Mouse (Mus musculus) thymus, adult 2 months (tissue): ENCODE measurements around the gene Psmb6. TPM values are rescaled to one million over a fixed set of nuclear protein-coding genes. Genes with fewer than 3 reads are reported as not detected.
"Not testable (repeated sequence)": the region's sequence is repeated elsewhere in the genome, so short reads cannot be mapped to it uniquely, and the experiment has no call there.

Experiments used
- DNase-seq: peaks from one replicate; pipeline ENCODE4 v3.0.0; 2021
- H3K27ac ChIP-seq: fragments of 200-500 bp; 2 replicates; pipeline ENCODE4 v1.5.1; 2012; ENCODE audit warnings: low read length, control low read depth; ENCODE audit not compliant: control insufficient read depth, insufficient read depth
- H3K27me3 ChIP-seq: fragments of 200-500 bp; 2 replicates; pipeline ENCODE4 v1.6.1; 2012; ENCODE audit warnings: mild to moderate bottlenecking, low read length, moderate library complexity, mixed read lengths; ENCODE audit not compliant: control insufficient read depth, insufficient read depth
- H3K36me3 ChIP-seq: fragments of 200-500 bp; 2 replicates; pipeline ENCODE4 v1.6.1; 2012; ENCODE audit warnings: mild to moderate bottlenecking, low read length, moderate library complexity; ENCODE audit not compliant: control insufficient read depth, insufficient read depth
- H3K4me1 ChIP-seq: fragments of 200-500 bp; replicated peaks from 2 replicates; pipeline ENCODE4 v1.6.1; 2012; ENCODE audit warnings: low read length; ENCODE audit not compliant: control insufficient read depth, insufficient read depth
- H3K4me3 ChIP-seq: fragments of 200-500 bp; 2 replicates; pipeline ENCODE4 v1.5.1; 2012; ENCODE audit warnings: mild to moderate bottlenecking, low read length, control low read depth, moderate library complexity; ENCODE audit not compliant: control insufficient read depth, insufficient read depth
- CTCF ChIP-seq: fragments of 200-500 bp; IDR thresholded peaks from 2 replicates; pipeline ENCODE4 v1.5.1; 2012; ENCODE audit warnings: mild to moderate bottlenecking, control low read depth, low read length, moderate library complexity, borderline replicate concordance; ENCODE audit not compliant: control insufficient read depth, poor library complexity, insufficient read depth; ENCODE audit errors: extremely low read depth
- POLR2A ChIP-seq: fragments of 200-500 bp; IDR thresholded peaks from 2 replicates; pipeline ENCODE4 v1.6.1; 2012; ENCODE audit warnings: mild to moderate bottlenecking, low read length, control low read depth, moderate library complexity; ENCODE audit not compliant: control insufficient read depth, poor library complexity, insufficient read depth; ENCODE audit errors: extremely low read depth
- WGBS: fragments of 180-500 bp; shearing (Covaris S2); methylation state at CpG from one replicate; pipeline ENCODE4 v1.1.7; 2018; 5-methylcytosine and 5-hydroxymethylcytosine counted together
- polyA plus RNA-seq: library from polyadenylated mRNA; depleted of rRNA; stranded (reverse); fragments of >200 nt; gene quantifications from 2 replicates; pipeline ENCODE4 v1.2.3, GENCODE M21; 2012

Psmb6 gene
- polyA plus RNA-seq, 1 experiment = 460 TPM

DNA sequence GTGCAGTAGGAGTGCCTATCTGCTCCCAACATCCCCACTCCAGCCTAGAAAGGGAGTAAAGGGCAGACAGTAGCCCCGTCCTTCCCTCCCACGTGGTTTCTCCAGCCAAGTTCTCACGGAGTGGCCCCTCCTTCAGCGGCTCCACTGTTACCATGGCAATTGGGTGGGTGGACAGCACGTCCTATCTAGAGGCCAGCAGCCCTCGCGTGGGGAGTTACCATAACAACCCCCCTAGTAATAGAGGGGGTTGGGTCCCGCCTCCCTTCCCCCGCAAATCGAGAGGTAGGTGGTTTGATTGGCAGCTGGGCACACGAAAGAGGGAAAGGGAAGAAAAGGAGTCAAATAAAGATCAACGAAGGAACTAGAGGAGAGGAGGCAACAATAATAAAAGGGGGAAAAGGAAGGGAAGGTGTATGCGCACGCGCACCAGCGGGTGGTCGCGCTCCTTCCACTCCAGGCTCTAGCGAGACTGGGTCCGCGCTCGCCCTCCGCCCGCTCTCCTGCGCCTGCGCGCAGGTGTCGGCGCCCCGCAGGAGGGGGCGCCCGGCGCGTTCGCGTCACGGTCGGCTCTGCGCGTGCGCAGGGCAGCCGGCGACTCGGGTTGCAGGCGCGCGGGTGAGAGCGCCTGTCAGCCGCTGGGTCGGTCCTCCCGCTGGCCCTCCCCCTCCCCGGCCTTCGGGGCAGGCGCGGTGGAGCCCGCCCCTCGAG is 37.3 kb downstream of the Psmb6 start, which contains the start of gene Mink1:
Gene Mink1, plus strand, starts transcription at position 595 of the 708 bp plus-strand sequence.
- peak; percentile 72; the same call in 1 of the 2 replicates for TF ChIP-seq CTCF
- TF ChIP-seq POLR2A = peak; percentile 86
- peaks cover 10% of the 10 kb centered on the region for H3K4me1 ChIP-seq
- DNase-seq = peak; percentile 90
- no peaks in the 10 kb centered on the region for H3K27me3 ChIP-seq
- H3K27ac ChIP-seq = peak within 1 kb of the TSS; percentile 58; the same call in 1 of the 2 replicates
- H3K4me3 ChIP-seq = peak within 1 kb of the TSS; percentile 80
- under 1% methylated on average over 55 of the region's 57 CpGs for WGBS
- no peaks in the 10 kb centered on the region for H3K36me3 ChIP-seq

DNA sequence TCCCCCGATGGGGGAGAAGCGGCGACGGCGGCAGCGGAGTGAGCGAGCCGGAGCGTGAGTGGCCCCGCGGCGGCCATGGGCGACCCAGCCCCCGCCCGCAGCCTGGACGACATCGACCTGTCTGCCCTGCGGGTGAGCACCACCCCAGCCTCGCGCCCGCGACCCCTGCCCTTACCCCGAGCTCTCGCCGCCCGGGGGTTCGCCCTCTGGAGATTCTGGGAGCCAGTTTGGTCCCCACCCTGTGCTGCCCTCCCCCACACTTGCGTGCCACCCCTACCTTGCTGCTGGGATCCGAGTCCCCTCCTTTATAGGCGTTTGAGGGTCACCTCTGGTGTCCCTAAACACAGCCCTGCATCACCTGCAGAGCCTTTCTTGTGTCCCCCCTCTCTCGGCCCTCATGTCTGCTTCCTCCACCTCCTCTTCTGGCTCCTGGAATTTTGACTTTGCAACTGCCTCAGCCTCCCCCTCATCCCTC is 37.9 kb downstream of the Psmb6 start:
- peaks cover 10% of the 10 kb centered on the region for H3K4me1 ChIP-seq
- H3K27me3 ChIP-seq = no peaks in the 10 kb centered on the region
- H3K4me3 ChIP-seq = peak overlapping the region; percentile 80
- H3K36me3 ChIP-seq = no peaks in the 10 kb centered on the region
- under 1% methylated on average over 30 of the region's 31 CpGs for WGBS
- no peak for TF ChIP-seq POLR2A
- TF ChIP-seq CTCF = no peak
- DNase-seq = no peak
- H3K27ac ChIP-seq = peak overlapping the region; percentile 58; the same call in 1 of the 2 replicates

DNA sequence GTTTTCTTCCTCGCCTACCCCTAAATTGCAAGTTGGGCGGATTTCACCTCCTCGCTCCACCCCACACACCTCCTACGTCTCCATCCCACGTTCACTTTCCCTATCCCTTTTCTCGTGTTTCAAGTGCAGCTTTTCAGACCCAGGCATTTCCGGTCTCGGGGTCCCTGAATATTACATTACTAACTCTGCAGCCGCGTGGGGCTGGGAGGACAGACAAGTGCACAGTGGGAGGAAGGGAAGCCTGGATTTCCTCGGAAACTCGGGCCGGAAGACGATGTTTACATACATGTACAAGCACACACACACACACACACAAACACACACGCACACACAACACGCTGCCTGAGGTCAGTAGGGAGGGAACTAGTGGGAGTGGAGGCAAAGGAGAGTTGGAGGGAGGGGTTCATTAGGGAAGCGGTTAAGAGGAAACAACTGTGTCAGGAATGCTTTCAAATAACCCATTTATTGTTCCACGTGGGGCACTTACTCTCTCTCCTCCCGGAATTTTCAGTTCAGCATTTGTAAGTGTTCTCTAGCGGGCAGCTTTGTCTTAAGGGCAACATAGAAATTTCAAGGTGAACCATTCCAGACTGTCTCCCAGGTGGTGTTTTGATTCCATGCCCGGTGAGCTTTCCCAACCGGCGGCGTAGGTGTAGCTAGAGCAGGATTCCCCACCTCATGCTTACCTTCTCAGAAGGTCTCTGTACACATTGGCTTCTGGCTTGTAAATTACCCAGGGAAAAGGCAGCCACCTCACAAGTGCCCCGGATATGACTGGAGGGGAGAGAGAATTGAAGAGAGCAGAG is 38.5 kb downstream of the Psmb6 start:
- peak; percentile 51 for DNase-seq

DNA sequence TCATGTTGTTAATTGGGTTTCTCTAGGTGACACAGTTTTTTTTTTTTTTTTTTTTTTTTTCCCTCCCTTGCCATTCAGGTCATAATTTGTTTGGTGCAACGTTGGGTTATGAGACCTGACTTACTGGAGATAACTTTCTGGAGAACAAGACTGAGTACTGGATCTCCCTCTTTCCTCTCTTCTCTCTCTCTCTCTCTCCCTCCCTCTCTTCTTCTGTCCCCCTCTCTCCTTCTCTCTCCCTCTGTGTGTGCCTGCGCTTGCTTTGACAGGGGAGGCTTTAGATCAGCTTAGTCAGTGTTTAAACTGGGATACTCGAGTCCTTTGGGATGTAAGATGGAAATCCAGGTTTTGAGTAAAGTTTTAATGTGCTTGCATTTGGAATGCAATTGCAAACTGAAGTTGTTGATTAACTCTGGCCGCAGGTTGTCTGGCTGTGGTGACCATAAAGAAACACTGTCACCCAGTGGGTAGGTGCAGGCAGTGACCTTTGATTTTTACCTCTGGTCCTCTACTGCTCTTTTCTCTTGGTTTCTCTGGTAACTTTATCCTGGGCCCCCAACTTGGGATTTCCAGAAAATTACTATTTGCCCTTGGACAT is 39.2 kb downstream of the Psmb6 start:
- 66% methylated on average over 4 of the region's 4 CpGs for WGBS

More for the DNA sequence above, 38.5 kb downstream of the Psmb6 start:
- TF ChIP-seq CTCF = no peak
- TF ChIP-seq POLR2A = no peak
- WGBS = 9% methylated on average over 25 of the region's 25 CpGs
- Histone ChIP-seq H3K27me3 (no peaks in the 10 kb centered on the region), H3K4me1 (peaks cover 10% of the 10 kb centered on the region), H3K4me3 (peak overlapping the region; percentile 80), H3K36me3 (no peaks in the 10 kb centered on the region), H3K27ac (peak overlapping the region; percentile 58; the same call in 1 of the 2 replicates)

DNA sequence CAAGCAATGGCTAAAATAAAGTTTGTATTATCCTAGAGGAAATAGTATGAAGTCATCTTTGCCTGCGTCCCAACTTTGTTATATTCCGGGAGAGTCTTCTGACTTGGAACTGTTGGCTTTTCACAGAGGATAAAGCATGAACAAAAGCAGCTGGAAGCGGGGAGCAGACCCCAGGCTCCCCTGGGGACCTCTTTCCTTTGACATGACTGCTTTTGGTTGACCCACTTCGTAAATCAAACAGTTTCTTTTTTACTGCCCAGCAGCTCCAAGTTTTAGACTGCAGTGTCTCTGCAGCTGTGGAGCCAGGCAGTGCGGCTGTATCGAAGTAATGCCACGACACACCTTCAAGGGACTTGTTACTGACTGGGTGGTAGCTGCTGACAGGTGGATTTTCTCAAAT is 41.4 kb downstream of the Psmb6 start:
- no peak for DNase-seq
- Histone ChIP-seq H3K27ac (no peak overlapping the region), H3K4me3 (no peak overlapping the region), H3K4me1 (peaks cover 10% of the 10 kb centered on the region), H3K36me3 (no peaks in the 10 kb centered on the region), H3K27me3 (no peaks in the 10 kb centered on the region)
- 93% methylated on average over 7 of the region's 7 CpGs for WGBS
- TF ChIP-seq POLR2A (no peak), CTCF (no peak)

More for the DNA sequence above, 39.2 kb downstream of the Psmb6 start:
- H3K36me3 ChIP-seq = no peaks in the 10 kb centered on the region
- peaks cover 10% of the 10 kb centered on the region for H3K4me1 ChIP-seq
- H3K4me3 ChIP-seq = no peak overlapping the region
- H3K27ac ChIP-seq = no peak overlapping the region
- no peak for TF ChIP-seq CTCF
- H3K27me3 ChIP-seq = no peaks in the 10 kb centered on the region
- no peak for DNase-seq

DNA sequence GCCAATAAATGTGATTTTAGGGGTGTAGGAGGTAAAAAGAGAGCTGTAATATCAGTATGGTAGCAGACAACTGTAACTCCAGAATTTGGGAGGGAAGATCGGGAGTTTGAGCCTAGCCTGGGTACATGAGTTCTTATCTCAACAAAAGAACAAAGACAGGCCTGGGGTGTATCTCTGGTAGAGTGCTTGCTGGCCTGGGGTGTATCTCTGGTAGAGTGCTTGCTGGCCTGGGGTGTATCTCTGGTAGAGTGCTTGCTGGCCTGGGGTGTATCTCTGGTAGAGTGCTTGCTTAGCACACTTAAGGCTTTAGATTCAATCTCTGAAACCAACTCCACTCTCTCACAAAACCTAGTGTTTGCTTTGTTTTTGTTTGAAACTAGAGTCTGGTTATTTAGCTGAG is 45.4 kb downstream of the Psmb6 start:
- not testable (repeated sequence) for H3K27ac ChIP-seq, DNase-seq, H3K36me3 ChIP-seq, H3K4me3 ChIP-seq, H3K27me3 ChIP-seq, H3K4me1 ChIP-seq
- 97% methylated on average over 1 of the region's 1 CpGs for WGBS
